10 mouse cellular contexts compared by ENCODE assay signal in the genomic region with DNA sequence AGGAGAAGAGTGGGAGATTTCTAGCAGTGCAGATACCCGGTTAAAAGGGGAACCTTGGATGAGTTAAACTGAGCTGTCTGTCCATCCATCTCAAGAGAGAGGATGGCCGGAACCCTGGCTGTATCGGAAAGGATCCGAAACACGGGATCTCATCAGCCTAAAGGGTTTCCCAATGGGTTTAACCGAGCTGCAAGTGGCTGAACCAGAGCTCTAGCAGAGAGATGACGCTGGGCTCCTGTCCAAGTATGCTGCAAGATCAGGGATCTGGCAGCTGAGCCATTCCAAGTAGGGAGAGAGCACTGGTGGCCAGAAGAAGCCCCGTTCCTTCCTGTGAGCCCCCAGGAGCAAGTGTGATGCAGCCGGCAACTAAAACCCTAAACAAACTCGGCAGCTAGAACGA.
DNase-seq lines count a peak whose midpoint lies in the region; TF ChIP-seq lines count a peak whose summit lies in the region.
"Had no signal": no experiment of that assay in that cellular context is flagged by ENCODE, and none has a peak within 500 bp of the region (broad histone marks: within the 10 kb centered on the region; RNA-seq: fewer than 3 reads in every experiment).

No protein-coding gene starts in this region.

- H3K4me3 ChIP-seq in gastrocnemius, adult 2 months: peak overlapping the region; percentile 33
- H3K4me3 ChIP-seq: embryonic facial prominence, embryonic 15.5 days had no signal

- no peak overlapping the region for H3K27ac ChIP-seq in gastrocnemius, adult 2 months
- H3K27ac ChIP-seq: embryonic facial prominence, embryonic 15.5 days; liver, embryonic 14.5 days had no signal

- intact Hi-C loops in gastrocnemius, adult 2 months (cut with DNase I): no loop called here

- no peak for TF ChIP-seq CTCF in gastrocnemius, adult 2 months (IDR thresholded peaks at IDR 0.05)

- peak; percentile 16 for DNase-seq in kidney, adult 18-20 months
- no peak for DNase-seq in kidney, adult 11 months
- DNase-seq in adrenal gland, postnatal 25 days: peak; percentile 71
- DNase-seq in gastrocnemius, adult 2 months: peak; percentile 78
- peak; percentile 12 to 51 for DNase-seq in kidney, postnatal 36 days
- DNase-seq in lung, postnatal 10 days: peak; percentile 76
- no peak for DNase-seq in spleen, postnatal 10 days (ENCODE audit: low spot score in 2 of 2)
- no peak for DNase-seq in yolk sac, embryonic 10.5 days (ENCODE audit: low spot score)

Comparison
In these comparisons a context has a peak if more than half of its experiments do, and no peak if none do; other contexts are left out.
1. DNase-seq: peak in kidney, adult 18-20 months (single experiment), adrenal gland, postnatal 25 days (single experiment), gastrocnemius, adult 2 months (single experiment), kidney, postnatal 36 days (2 of 2) and lung, postnatal 10 days (single experiment); none in kidney, adult 11 months (single experiment), spleen, postnatal 10 days (0 of 2) and yolk sac, embryonic 10.5 days (single experiment).